Mouse (Mus musculus) layer of hippocampus, adult 2 months (tissue): ENCODE results near the gene Eef2. TPM values are rescaled to one million over a fixed set of nuclear protein-coding genes. Genes with fewer than 3 reads are reported as not detected.

Experiments used
- DNase-seq, 2 experiments: peaks; one replicate each; pipeline ENCODE4 v3.0.0; 2022; ENCODE audit warnings: low spot score in 2 of 2
- H3K27ac ChIP-seq: fragments of 200-600 bp; 2 replicates; pipeline ENCODE4 v1.8.1; 2022
- H3K4me3 ChIP-seq: fragments of 200-600 bp; 2 replicates; pipeline ENCODE4 v1.8.1; 2022; ENCODE audit warnings: mild to moderate bottlenecking
- CTCF ChIP-seq: fragments of 200-600 bp; conservative IDR thresholded peaks from 2 replicates; pipeline ENCODE4 v1.8.1; 2022; ENCODE audit warnings: antibody characterized with exemption, mild to moderate bottlenecking, moderate library complexity
- total RNA-seq, 2 experiments: library from RNA; stranded (reverse); gene quantifications; 2 replicates each; pipeline ENCODE4 v1.2.3; 2021

Eef2 gene
- total RNA-seq, 2 experiments from 2014 or later, result 907 to 909 TPM

DNA sequence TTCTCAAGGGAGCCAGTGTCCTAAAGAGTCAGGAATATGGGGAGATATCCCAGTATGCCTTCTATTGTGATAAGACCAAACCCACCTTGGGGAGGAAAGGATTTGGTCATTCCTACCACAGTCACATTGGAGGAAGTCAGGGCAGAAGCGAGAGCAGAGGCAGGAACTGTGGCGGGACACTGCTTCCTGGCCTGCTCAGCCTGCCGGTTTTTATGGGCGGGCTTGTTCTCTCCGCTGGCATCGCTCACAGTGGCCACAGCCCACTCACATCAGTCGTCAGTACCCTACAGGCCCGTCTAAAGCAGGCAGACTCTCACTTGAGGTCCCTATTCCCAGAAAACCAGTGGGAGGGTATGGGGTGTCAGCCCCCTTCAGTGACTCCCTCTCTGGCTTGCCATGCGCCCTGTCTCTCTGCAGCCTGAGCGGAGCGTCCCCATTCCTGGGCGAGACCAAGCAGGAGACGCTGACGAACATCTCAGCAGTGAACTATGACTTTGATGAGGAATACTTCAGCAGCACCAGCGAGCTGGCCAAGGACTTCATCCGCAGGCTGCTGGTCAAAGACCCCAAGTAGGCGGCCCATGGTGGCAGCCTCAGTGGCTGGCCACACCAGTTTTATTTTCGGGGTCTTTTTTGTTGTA lies 15.0 kb downstream of the Eef2 start:
- Histone ChIP-seq H3K4me3 (no peak overlapping the region; the same call in 1 of the 2 replicates), H3K27ac (peak overlapping the region; percentile 98)
- TF ChIP-seq CTCF, result no peak
- no peak for DNase-seq

DNA sequence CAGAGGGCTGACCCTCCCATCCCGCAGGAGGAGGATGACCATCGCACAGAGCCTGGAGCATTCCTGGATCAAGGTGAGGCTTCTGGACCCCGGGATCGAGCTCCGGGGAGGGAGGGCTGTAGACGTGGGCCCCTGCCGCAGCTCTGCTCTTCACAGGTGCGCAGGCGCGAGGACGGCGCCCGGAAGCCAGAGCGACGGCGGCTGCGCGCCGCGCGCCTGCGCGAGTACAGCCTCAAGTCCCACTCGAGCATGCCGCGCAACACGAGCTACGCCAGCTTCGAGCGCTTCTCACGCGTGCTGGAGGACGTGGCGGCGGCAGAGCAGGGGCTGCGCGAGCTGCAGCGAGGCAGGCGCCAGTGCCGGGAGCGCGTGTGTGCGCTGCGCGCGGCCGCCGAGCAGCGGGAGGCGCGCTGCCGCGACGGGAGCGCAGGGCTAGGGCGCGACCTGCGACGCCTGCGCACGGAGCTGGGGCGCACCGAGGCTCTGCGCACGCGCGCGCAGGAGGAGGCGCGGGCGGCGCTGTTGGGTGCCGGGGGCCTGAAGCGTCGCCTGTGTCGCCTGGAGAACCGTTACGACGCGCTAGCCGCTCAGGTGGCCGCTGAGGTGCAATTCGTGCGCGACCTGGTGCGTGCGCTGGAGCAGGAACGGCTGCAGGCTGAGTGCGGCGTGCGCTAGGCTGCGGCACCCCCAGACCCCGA lies 16.0 kb downstream of the Eef2 start:
- DNase-seq, result peak; percentile 84 to 85
- Histone ChIP-seq H3K27ac (peak overlapping the region; percentile 98), H3K4me3 (peak overlapping the region; percentile 63)
- TF ChIP-seq CTCF, result no peak

DNA sequence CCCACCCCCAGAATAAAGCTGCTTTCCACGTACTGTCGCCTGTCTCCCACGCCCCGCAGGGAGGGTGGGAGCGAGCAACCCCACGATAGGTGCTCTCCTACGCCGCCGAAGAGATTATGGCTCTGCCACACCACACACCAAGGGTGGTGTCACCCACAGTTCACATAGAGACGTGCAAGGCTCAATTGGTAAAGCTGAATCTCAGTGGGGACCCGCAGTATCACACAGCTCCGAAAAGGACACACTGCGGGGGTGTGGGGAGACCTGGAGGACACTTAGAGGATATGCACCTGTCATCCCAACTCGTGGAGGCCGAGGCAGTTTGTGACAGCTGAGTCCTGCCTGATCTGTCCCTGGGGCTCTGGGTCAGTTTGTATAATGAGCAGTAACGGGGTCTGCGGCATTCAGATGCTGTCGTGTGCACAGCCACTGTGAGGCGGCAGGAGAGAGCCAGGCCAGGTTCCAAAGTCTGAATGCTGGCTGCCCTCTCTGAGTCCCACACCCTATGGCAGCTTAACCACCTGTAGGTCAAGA lies 16.6 kb downstream of the Eef2 start:
- DNase-seq, result no peak
- peak overlapping the region; percentile 98 for H3K27ac ChIP-seq
- TF ChIP-seq CTCF, result no peak

DNA sequence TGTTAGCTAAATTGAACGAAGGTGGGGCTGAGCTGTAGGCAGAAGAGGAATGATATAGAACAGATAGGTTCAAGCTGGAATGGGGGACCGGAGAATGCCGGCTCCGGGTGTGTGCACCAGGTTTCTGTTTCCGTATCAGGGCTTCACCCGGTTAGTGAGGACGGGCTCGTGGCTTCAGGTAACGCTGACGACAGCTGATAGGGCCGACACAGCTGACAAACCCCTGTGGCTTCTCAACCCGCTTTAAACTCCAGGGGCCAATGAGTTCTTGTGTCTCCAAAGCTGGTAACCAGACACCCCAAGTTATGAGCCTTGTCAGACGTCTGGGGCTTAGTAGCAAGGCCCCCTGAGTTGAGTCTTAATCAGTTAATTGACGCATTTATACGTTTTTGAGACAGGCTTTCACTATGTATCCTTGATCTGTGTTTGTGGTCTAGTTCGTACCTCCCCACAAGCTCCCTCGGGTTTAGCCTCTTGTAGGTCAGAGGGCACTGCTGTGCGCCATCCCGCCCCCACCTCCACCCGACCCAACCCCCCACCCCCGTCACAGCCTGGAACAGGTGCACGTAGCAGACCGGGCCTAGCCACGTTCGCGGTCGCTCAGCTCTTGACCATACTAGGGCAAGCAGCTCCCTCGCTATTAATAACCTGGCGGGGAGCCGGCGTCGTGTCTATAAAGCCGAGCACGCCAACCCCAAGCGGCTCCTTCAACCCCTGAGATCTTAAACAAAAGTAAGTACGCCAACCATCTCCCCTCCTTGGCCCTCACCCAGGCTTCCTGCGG lies 17.8 kb downstream of the Eef2 start:
- Histone ChIP-seq H3K4me3 (no peak overlapping the region), H3K27ac (peak overlapping the region; percentile 98; the same call in 1 of the 2 replicates)
- DNase-seq, result no peak
- TF ChIP-seq CTCF, result no peak

More for the DNA sequence above, 16.6 kb downstream of the Eef2 start:
- peak overlapping the region; percentile 63 for H3K4me3 ChIP-seq

GRCm38 (mm10) chr10:81195300-81195699 lies 18.9 kb downstream of the Eef2 start:
- Histone ChIP-seq H3K27ac (no peak overlapping the region), H3K4me3 (no peak overlapping the region)
- DNase-seq, result no peak
- no peak for TF ChIP-seq CTCF

DNA sequence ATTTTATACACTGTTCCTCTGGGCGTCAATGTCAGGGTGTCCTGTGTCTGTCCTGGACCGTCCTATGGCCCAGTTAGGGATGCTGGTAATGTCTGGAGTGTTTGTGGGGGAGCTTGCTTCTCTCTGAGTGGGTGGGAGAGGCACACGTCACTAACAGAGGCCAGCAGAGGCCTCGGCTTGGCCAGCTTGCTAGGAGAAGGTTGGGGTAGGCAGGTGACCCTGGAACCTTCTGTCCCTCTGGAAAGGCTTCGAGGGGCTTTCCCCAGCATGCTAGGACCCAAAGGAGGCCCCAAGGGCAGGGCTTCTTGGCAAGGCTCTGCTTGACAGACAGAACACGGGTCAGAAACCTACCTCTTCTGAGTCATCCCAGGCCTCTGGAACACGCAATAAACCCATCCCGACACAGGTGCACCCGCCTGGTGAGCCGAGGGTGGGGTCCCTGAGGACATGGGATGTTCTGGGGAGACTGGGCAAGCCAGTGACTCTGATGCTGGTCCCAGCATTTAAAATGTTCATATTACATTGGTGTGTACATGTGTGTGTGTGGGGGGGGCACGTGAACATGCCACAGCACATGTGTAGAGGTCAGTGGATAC lies 20.1 kb downstream of the Eef2 start:
- no peak for TF ChIP-seq CTCF
- no peak overlapping the region for H3K4me3 ChIP-seq
- DNase-seq, result no peak
- H3K27ac ChIP-seq, result no peak overlapping the region

GRCm38 (mm10) chr10:81197305-81197704 lies 20.9 kb downstream of the Eef2 start:
- no peak overlapping the region for H3K4me3 ChIP-seq
- no peak for TF ChIP-seq CTCF
- H3K27ac ChIP-seq, result no peak overlapping the region
- DNase-seq, result no peak

GRCm38 (mm10) chr10:81198230-81198629 lies 21.8 kb downstream of the Eef2 start:
- peak; percentile 93 for TF ChIP-seq CTCF
- Histone ChIP-seq H3K27ac (no peak overlapping the region), H3K4me3 (no peak overlapping the region)
- DNase-seq, result peak in 1 of 2 experiments; percentile 74

GRCm38 (mm10) chr10:81198990-81199389 lies 22.6 kb downstream of the Eef2 start:
- H3K27ac ChIP-seq, result no peak overlapping the region
- DNase-seq, result no peak
- no peak overlapping the region for H3K4me3 ChIP-seq
- no peak for TF ChIP-seq CTCF

DNA sequence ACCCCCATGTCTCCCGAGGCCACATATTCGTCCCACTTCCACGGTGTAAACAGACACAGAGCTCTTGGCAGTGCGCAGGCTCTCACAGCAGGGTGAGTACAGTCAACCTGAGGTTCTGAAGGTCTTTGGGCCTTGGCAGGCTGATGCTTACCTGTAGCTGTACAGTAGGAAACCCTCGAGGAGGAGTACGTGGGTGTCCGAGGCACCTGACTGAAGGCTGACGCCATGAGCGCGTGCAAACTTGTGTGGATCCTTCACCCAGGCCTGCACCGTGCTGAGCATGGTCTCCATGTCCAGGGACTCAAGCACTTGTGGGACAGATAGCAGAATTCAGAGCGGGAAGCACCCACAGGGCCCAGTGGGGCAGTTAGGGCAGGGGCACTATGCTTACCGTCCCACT lies 23.7 kb downstream of the Eef2 start:
- no peak for DNase-seq
- H3K4me3 ChIP-seq, result no peak overlapping the region
- H3K27ac ChIP-seq, result no peak overlapping the region
- no peak for TF ChIP-seq CTCF

- Histone ChIP-seq H3K27ac (no peak overlapping the region), H3K4me3 (no peak overlapping the region)
- no peak for DNase-seq
- TF ChIP-seq CTCF, result no peak
Measured at GRCm38 (mm10) chr10:81200605-81201287, 24.3 kb downstream of the Eef2 start.
